Mouse (Mus musculus) skeletal muscle tissue, adult 2 months (tissue): Measurements from ENCODE around the gene Slc39a5.
A peak's percentile ranks its signal among the peaks of the same experiment; 100 is the strongest.

Source experiments
- DNase-seq: peaks from one replicate; pipeline ENCODE4 v3.0.0-alpha.2; 2012; ENCODE audit warnings: low read depth, low spot score

Gene Slc39a5

GRCm38 (mm10) chr10:128410560-128410845 lies 9.5 kb upstream of the Slc39a5 start:
- no peak for DNase-seq

DNA sequence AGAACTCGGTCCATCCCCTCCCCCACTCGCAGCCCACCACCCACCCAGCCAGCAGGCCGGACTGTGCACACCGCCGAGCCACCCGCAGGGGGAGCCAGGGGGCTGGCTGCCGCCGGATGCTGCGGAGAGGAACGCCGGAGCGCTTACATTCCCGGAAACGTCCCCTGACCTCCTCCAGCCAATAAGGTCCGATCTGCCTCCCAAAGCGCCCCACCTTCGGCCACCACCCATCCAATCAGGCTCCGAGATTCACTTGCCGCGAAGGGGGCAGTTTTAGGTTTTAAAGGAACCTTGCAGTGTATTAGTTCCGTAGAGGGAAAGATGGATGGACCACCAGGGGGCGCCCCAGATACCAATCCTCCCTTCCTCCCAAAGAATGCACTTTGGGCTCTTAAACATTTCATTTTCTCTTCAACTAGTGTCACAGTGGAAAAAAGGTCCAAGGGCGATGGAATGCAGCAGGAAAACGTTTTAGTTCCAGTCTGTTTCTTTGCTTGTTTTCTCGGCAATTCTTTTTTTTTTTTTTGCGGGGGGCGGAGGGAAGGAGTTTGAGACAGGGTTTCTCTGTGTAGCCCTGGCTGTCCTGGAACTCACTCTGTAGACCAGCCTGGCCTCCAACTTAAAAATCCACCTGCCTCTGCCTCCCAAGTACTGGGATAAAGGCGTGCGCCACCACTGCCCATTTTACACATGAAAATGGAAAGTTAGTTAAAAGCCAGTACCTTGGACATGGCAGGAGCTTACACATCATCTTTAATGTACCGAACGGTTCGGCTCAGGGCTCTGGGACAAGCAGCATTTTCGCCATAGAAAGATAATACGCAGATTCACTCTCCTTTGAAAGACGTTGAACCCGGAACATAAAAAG lies 8.9 kb upstream of the Slc39a5 start:
- DNase-seq = peak; percentile 98

- DNase-seq = no peak
Measured at GRCm38 (mm10) chr10:128408591-128409535, 7.8 kb upstream of the Slc39a5 start.

DNA sequence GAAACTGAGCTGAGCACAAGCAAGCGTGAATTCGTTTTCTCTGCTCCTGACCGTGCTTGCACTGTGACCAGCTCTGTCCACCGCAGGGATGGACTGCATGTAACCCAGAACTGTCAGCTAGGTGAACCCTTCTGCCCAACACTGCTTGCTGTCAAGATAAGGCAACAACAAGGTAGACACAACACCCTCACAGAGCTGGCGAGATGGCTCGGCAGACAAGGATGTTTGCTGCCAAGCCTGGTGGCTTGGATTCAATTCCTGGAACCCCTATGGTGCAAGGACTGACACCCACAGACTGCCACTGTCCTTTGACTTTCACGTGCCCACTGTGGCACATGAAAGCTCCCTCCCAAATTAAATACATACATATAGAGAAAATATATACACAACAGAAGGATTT lies 2.9 kb upstream of the Slc39a5 start:
- DNase-seq = no peak

DNA sequence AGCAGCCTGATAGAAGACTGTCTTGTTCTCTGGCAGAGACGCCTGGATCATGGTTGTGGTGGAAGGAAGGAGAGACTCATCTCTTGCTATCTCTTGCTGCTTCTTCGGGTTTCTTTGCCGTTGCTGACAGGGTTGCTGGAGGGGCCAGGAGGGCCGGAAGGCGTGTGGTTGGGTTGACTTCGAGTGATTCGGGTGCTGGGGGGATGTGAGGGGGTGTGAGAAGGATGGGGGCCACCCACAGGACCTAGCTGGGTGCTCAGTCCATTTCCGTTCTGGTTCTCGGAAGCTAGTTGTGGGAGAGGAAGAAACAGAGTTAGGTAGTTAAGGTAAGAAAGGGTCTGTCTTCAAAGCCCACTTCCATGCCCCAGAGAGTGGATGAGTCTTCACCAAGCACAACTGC lies 609 bp upstream of the Slc39a5 start:
- no peak for DNase-seq

DNA sequence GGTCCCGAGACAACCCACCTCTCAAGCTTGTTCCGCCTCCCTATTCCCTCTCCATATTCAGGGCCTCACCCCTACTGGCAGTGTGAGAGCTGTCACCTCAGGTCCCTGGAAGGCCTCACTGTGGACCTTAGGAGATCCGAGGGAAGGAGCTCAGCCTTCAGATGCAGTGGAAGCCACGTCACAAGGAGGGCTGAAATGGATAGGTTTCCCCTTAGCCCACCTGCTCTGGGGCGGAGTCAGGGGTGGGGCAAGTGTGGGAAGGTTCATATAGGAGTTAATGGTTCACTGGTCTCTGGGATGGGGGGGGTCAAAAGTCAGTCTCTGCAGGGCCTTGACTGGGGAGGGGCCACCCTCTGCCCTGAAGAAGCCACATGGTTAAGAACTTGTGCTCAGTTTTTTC lies 691 bp downstream of the Slc39a5 start:
- no peak for DNase-seq

- no peak for DNase-seq
Measured at GRCm38 (mm10) chr10:128397466-128397865, 3.6 kb downstream of the Slc39a5 start.

GRCm38 (mm10) chr10:128396716-128397264 lies 4.2 kb downstream of the Slc39a5 start:
- no peak for DNase-seq

GRCm38 (mm10) chr10:128396017-128396673 lies 4.9 kb downstream of the Slc39a5 start:
- DNase-seq = no peak

- no peak for DNase-seq
Measured at GRCm38 (mm10) chr10:128391850-128392249, 9.2 kb downstream of the Slc39a5 start.

GRCm38 (mm10) chr10:128390366-128390765 lies 10.7 kb downstream of the Slc39a5 start:
- DNase-seq = no peak

GRCm38 (mm10) chr10:128389570-128389969 lies 11.5 kb downstream of the Slc39a5 start:
- no peak for DNase-seq

DNA sequence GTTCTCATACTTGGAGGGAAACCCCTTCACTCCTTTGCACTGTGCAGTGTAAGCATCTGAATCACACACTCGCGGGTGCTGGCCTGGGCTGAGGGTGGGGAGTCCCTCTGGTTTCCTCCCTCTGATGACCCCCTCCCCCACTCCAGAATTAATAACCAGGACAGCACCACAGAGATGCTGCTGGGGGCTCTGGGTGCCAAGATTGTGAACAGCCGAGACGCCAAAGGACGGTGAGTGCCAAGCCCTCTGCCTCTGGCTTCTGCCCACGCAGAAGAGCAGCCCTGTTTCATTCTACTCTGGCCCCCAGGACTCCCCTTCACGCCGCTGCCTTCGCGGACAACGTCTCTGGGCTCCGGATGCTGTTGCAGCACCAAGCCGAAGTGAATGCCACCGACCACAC lies 12.1 kb downstream of the Slc39a5 start:
- DNase-seq = no peak

GRCm38 (mm10) chr10:128385902-128386301 lies 15.1 kb downstream of the Slc39a5 start:
- DNase-seq = no peak

DNA sequence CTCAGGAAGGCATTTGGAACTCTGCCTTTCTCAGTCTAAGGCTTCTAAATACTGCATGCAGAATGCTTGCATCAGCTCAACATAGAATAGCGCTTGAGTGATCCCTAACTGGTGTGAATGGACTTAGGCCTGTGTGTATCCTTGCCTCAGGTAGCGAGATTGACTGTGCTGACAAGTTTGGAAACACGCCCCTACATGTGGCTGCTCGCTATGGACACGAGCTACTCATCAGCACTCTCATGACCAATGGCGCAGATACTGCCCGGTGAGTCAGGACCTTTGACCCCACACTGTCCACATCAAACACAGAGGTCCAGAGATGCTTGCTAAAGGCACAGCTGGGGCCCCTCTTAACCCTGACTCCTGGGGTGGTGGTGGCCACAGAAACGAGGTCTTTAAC lies 18.5 kb downstream of the Slc39a5 start:
- no peak for DNase-seq

DNA sequence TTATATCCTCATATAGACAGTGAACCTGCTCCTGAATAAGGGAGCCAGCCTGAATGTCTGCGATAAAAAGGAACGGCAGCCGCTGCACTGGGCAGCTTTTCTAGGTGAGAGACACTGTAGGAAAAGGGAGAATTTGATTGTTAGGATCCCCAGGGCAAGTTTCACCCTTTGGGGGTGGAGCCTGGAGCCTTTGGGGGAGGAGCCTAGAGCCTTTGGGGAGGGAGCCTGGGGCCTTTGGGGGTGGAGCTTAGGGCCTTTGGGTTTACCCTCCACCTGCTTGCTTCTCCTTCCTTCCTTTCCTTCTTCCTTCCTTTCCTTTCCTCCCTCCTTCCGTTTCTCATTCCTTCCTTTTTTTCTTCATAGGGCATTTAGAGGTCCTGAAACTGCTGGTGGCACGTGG lies 20.5 kb downstream of the Slc39a5 start:
- DNase-seq = no peak

DNA sequence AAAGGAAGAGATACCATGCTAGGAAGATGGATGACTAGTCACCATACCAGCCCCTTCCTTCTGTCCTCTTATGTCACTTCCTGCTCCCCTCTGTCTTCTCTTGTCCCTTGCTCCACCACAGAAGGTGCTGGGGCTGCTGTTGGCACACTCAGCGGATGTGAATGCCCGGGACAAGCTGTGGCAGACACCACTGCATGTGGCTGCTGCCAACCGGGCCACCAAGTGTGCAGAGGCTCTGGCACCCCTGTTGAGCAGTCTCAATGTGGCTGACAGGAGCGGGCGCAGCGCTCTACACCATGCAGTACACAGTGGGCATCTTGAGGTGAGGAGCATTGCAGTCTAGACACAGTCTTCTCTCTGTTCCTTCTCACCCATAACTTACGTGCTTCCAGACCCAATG lies 21.8 kb downstream of the Slc39a5 start:
- peak; percentile 62 for DNase-seq

GRCm38 (mm10) chr10:128378462-128378861 lies 22.6 kb downstream of the Slc39a5 start:
- peak; percentile 61 for DNase-seq

GRCm38 (mm10) chr10:128377940-128378448 lies 23.0 kb downstream of the Slc39a5 start:
- DNase-seq = no peak

DNA sequence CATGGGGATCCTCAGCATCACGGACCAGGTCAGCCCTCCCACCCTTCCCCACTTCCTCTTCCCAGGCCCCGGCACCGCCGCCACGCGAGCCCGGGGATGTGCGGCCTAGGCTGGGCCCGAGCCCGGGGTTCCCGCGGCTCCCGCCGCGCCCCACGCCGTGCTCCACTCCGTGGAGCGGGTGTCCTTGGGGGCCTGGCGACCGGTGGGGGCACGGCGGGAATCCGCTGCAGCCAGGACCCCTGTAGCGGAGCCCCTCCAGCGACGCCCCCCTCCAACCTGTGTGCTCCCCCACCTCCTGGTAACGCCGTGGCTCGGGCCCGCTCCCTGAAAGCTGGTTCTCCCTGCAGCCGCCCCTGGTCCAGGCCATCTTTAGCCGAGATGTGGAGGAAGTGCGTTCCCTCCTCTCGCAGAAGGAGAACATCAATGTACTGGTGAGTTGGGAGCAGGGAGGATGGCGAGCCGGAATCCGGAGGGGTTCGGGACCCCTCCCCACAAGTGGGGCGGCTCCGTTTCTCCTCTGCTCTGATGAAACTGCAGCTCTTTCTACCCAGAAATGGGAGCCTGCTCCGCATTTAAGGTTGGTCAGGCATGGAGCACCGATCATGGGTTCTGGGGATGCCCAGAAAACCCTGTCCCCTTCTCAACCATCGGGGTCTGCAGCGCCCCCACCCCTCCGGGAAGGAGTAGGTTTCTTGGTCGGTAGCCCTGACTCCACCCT lies 23.6 kb downstream of the Slc39a5 start:
- no peak for DNase-seq
